Mouse (Mus musculus): ENCODE data around the gene Dusp1.

Dusp1 gene

GRCm38 (mm10) chr17:26561651-26562181 lies at the start of gene Dusp1:
Dusp1 (minus strand) TSS chr17:26562128.
- DNase-seq (ENCODE audit: low spot score in 2 of 2) = no peak

DNA sequence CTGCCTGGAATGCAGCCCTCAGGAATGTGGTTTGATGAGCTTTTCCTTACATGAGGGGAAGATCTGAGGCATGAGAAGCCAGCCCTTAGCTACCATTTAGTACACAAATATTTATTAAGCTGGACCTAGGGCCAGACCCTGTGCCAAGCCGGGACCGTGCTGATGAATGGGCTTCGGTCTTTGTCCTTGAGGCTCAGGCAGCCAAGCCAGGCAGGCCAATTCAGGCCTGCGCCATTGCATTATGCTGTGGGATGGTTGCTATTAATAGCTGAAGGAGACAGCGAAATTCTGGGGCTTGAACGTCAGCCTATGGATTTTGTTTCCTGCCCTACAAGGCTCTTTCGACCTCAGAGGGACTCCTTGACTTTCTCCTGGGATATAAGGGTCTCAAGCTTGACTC lies 49.4 kb upstream of the Dusp1 start:
- no peak for DNase-seq (ENCODE audit: low spot score in 2 of 2)

DNA sequence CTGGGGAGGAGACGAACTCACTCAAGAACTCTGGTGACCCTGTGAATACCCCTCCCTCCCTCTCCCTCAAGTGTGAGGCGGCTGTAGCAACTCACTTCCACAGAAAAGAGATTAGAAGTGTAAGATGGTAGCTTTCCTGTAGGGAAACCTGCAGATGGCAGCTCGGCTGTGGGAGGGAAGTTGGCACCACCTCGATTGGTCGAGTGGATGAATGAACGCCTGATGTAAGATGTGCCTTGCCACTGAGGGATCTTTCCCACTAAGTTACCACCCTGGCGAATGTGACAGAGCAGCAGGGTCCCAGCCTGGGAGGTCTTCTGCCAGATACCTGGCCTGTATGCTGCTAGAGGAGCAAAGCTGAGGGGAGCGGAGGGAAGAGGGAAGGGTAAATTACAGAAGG lies 47.9 kb upstream of the Dusp1 start:
- DNase-seq (ENCODE audit: low spot score in 2 of 2) = no peak

DNA sequence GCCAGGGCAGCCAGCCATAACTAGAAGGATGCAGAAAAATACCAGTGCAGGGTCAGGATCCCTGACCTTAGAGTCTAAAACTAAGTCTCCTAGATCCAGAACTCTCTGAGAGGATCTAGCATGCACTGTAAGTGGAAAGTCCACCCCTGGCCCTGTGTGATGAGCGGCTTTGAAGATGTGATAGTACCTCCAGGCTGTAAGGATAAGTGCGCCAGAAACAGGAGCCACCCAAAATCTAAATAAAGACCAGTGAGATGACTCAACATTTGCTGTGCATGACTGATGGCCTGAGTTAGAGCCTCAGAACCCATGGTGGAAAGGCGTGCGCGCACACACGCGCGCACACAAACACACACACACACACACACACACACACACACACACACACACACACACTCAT lies 46.9 kb upstream of the Dusp1 start:
- DNase-seq (ENCODE audit: low spot score in 2 of 2) = no peak

GRCm38 (mm10) chr17:26608348-26608747 lies 46.4 kb upstream of the Dusp1 start:
- no peak for DNase-seq (ENCODE audit: low spot score in 2 of 2)

DNA sequence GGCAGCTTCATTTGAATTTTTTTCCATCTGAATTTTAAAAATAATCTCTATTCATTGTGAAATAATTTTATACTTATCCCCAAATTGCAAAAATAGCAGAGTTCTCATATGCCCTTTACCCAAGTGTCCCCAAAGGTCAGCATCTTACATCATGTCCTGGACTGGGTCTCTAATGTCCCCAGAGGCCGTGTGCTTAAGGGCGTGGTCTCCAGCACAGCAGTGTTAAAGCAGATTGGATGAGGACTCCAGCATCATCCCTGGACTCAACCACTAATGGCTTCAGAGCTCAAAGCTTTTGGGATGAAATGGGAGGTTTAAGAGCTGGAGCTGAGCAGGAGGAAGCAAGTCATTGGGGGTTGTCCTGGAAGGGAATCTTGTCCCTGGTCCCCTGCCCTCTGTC lies 44.6 kb upstream of the Dusp1 start:
- peak in 1 of 2 experiments; percentile 48 for DNase-seq (ENCODE audit: low spot score in 2 of 2)

GRCm38 (mm10) chr17:26605636-26606035 lies 43.7 kb upstream of the Dusp1 start:
- DNase-seq (ENCODE audit: low spot score in 2 of 2) = peak in 1 of 2 experiments; percentile 69

GRCm38 (mm10) chr17:26603311-26603710 lies 41.4 kb upstream of the Dusp1 start:
- no peak for DNase-seq (ENCODE audit: low spot score in 2 of 2)

DNA sequence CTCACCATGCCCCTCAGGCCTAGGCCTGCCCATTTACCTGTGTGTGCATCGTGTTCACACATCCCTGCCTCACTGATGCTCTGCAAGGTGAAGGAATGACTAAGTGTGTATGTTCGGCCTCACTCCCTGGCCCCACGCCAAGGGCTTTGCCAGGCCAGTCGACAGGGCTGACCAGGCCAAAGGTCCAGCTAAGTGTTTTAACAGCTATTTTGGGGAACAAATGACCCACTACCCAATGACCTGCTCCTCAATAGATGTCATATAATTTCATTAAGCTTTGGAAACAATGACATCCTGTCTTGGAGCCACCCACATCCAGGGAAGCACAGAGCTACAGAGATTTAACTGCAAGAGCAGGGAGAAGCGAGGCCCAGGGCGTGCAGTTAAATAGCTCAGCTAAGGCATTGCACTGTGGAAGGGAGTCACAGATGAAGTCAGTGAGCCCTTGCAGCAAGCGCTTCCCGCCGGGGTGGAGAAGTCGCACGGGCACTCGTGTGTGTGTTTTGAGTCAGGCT lies 40.5 kb upstream of the Dusp1 start:
- peak in 1 of 2 experiments; percentile 84 for DNase-seq (ENCODE audit: low spot score in 2 of 2)

DNA sequence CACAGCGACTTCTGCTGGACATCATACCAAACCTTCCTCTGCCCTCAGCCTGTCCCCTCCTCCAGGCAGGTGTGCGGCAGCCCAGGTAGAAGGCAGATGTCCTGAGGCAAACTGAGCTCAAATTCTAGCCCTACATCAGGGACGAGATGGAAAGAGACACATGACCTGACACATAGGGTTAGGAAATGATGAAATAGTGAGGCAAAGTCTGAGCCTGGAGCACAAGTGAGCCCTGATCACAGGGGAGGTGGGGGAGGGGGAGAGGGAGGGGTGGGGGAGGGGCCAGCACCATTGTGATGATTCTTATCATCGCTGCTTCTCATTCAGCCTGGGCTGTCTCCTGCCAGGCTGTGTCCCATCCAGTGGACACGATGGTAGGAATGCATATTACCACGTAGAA lies 40.0 kb upstream of the Dusp1 start:
- DNase-seq (ENCODE audit: low spot score in 2 of 2) = no peak

DNA sequence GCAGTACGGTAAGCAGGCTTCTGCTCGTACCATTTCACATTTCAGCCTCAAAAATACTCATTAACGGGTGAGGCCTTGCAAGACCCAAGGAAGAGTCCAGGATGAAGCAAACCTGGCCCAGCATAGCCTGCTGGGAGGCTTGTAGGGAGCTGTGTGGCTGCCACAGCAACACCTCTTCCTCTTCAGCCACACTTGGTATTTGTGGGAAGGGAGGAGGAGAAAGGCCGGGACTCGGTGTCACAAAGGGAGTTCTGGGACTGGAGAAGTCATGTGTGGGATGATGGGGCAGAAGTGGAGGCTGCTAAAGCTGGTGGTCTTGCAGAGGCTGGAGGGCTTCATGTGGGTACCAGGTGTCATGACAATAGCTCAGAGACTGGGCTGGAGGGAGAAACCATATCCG lies 39.6 kb upstream of the Dusp1 start:
- no peak for DNase-seq (ENCODE audit: low spot score in 2 of 2)

GRCm38 (mm10) chr17:26600913-26601447 lies 39.1 kb upstream of the Dusp1 start:
- no peak for DNase-seq (ENCODE audit: low spot score in 2 of 2)

- no peak for DNase-seq (ENCODE audit: low spot score in 2 of 2)
These were observed 36.9 kb upstream of the Dusp1 start for GRCm38 (mm10) chr17:26598845-26599244.

- no peak for DNase-seq (ENCODE audit: low spot score in 2 of 2)
These were observed 35.0 kb upstream of the Dusp1 start for GRCm38 (mm10) chr17:26596856-26597481.

- peak in 1 of 2 experiments; percentile 59 for DNase-seq (ENCODE audit: low spot score in 2 of 2)
These were observed 34.3 kb upstream of the Dusp1 start for GRCm38 (mm10) chr17:26596168-26596658.

- no peak for DNase-seq (ENCODE audit: low spot score in 2 of 2)
These were observed 33.7 kb upstream of the Dusp1 start for GRCm38 (mm10) chr17:26595448-26596167.

DNA sequence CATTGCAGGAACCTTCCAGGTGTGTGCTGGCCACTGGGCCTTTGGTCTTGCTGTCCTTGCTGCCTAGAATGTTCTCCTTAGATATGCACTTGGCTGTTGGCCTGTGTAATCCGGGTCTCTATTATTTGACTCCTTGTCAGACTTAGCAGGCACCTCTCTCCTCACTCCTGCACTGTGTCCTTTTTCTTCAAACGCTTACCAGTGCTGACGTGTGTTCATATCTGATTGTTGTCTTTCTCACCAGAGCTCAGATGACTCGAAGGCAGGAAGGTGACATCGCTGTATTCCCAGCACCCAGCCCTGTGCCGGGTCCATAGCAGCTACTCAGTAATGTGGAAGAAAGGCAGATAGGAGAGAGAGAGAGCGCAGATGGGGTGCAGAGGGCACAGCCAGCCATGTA lies 33.0 kb upstream of the Dusp1 start:
- no peak for DNase-seq (ENCODE audit: low spot score in 2 of 2)

DNA sequence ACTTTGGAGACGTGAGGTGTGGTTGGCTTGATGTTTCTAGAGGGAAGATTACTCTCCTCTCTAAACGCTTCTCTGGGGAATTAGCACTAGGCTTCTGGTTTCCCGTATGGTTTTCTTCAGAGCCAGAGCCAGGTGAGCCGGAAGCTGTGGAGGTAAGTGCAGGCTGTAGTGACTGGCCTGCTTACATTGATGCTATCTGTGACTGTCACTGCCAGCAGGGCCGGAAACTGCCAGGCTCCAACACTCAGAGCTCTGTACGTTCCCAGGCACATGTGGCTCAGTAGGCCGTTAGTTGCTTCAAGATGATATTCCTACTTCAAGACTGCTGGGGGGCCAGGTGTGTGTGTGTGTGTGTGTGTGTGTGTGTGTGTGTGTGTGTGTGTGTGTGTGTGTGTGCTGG lies 32.2 kb upstream of the Dusp1 start:
- DNase-seq (ENCODE audit: low spot score in 2 of 2) = no peak

- DNase-seq (ENCODE audit: low spot score in 2 of 2) = no peak
These were observed 31.3 kb upstream of the Dusp1 start for GRCm38 (mm10) chr17:26593199-26593598.

DNA sequence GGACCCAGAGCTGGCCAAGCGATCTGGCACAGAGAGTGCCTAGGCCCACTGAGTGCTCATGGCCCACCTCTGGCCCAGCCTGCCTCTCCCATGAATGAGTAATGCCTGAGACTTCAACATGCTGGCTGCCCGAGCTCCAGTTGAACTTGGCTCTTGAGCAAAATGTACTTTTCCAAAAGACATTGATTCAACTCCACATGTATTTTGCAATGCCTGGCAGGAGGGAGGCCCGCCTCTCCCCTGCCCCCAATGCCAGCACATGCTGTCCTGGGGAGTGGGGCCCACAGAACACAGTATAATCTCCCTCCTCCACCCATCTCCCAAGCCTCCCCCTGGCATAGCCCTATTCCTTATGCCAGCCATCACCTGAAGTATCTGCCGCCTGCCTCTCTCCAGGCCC lies 30.6 kb upstream of the Dusp1 start:
- DNase-seq (ENCODE audit: low spot score in 2 of 2) = peak; percentile 54 to 77

DNA sequence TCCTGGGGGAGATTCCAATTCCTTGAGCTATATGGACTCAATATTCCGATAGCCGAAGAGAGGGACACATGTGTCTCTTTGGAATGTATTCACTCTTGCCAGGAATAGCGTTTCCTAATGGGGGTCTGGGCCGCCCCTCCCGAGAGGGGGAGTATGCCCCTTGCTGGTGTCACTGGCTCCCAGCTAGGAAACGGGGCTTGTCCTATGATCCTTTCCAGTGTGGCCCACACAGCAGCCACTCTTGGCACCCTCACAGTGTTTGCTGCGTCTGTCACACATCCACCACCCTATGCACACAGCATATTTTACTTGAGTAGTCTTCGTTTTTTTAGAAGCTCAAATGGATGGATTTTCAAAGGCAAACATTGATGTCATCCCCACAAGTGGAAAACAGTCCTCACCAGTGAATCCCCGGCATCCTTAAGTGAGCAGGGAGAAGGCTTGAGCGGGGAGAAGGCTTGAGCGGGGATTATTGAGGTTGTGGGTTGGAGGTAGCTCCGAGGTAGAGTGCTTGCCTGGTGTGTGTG lies 26.1 kb upstream of the Dusp1 start:
- no peak for DNase-seq (ENCODE audit: low spot score in 2 of 2)

- DNase-seq (ENCODE audit: low spot score in 2 of 2) = peak in 1 of 2 experiments; percentile 71
These were observed 22.7 kb upstream of the Dusp1 start for GRCm38 (mm10) chr17:26584558-26585136.
